ENCODE assay signal across 25 mouse cellular contexts in the genomic region with DNA sequence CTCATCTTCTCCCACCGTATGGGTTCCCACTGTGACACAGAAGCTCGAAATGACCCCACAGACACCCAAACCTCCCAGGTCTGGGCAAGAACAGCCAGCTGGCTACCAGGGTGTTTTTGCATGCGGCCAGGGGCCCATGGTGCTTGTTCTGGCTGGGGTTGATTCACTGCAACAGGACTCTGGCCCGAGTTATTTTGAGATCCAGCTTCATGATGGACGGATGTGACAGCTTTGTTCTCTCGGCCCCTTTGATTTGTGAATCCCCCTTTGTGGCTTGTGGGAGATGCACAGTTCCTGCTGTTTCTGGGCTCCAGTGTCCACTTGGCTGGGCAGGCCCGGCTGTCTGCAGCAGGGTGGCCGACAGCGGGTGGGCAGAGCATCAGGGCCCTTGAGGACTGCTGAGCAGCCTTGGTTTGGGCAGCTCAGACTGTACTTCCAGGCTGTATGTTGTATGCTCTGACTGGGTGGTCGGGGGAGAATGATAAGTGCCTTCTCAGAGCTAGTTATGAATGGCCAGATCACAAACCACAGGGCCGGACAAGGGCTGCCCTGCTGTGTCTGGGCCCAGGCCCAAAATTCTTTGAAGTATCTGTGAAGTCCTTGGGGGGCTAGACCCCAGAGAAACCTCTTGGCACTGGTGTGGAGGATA. TPM values are rescaled to one million over a fixed set of nuclear protein-coding genes. Genes with fewer than 3 reads are reported as not detected.
DNase-seq lines count a peak whose midpoint lies in the region; ATAC-seq and TF ChIP-seq lines count a peak whose summit lies in the region.
"Had no signal": no experiment of that assay in that cellular context is flagged by ENCODE, and none has a peak within 500 bp of the region (broad histone marks: within the 10 kb centered on the region; RNA-seq: fewer than 3 reads in every experiment).

No protein-coding gene starts in this region.

- TF ChIP-seq CTCF in hindbrain, postnatal 0 days (IDR thresholded peaks at IDR 0.05; ENCODE audit: low read depth), result no peak

- H3K27me3 ChIP-seq in hindbrain, postnatal 0 days (ENCODE audit: insufficient read depth, low read length), result no peaks in the 10 kb centered on the region
- H3K27me3 ChIP-seq in hindbrain, embryonic 11.5 days (ENCODE audit: control insufficient read depth, insufficient read depth, low read length), result no peaks in the 10 kb centered on the region
- H3K27me3 ChIP-seq in intestine, embryonic 16.5 days (replicated peaks; ENCODE audit: control insufficient read depth, insufficient read depth, low read length), result no peaks in the 10 kb centered on the region
- H3K27me3 ChIP-seq: forebrain, embryonic 15.5 days; intestine, embryonic 15.5 days; liver, embryonic 13.5 days had no signal

- H3K27ac ChIP-seq in hindbrain, postnatal 0 days, result peak overlapping the region; percentile 26; the same call in 1 of the 2 replicates
- H3K27ac ChIP-seq in hindbrain, embryonic 11.5 days (ENCODE audit: low read depth, low read length), result no peak overlapping the region
- H3K27ac ChIP-seq in intestine, embryonic 16.5 days (ENCODE audit: low read length), result no peak overlapping the region
- H3K27ac ChIP-seq: forebrain, embryonic 15.5 days; gastrocnemius, adult 2 months; intestine, embryonic 15.5 days; limb, embryonic 13.5 days; liver, embryonic 13.5 days had no signal

- H3K4me3 ChIP-seq in hindbrain, postnatal 0 days (ENCODE audit: low read length), result no peak overlapping the region
- no peak overlapping the region for H3K4me3 ChIP-seq in hindbrain, embryonic 11.5 days (ENCODE audit: low read depth, low read length)
- H3K4me3 ChIP-seq in intestine, embryonic 16.5 days (ENCODE audit: low read length), result no peak overlapping the region
- H3K4me3 ChIP-seq: forebrain, embryonic 15.5 days; gastrocnemius, adult 2 months; heart, embryonic 12.5 days; intestine, embryonic 15.5 days; limb, embryonic 13.5 days; liver, embryonic 13.5 days had no signal

- 38% methylated on average over 11 of the region's 11 CpGs for WGBS in hindbrain, postnatal 0 days
- WGBS in hindbrain, embryonic 11.5 days, result 59% methylated on average over 11 of the region's 11 CpGs
- WGBS in intestine, embryonic 16.5 days, result 72% methylated on average over 11 of the region's 11 CpGs

- H3K36me3 ChIP-seq in hindbrain, postnatal 0 days (ENCODE audit: insufficient read depth, low read length), result no peaks in the 10 kb centered on the region
- no peaks in the 10 kb centered on the region for H3K36me3 ChIP-seq in hindbrain, embryonic 11.5 days (ENCODE audit: control insufficient read depth, insufficient read depth, low read length)
- no peaks in the 10 kb centered on the region for H3K36me3 ChIP-seq in intestine, embryonic 16.5 days (ENCODE audit: control insufficient read depth, insufficient read depth, low read length)
- H3K36me3 ChIP-seq: forebrain, embryonic 15.5 days; heart, embryonic 12.5 days; intestine, embryonic 15.5 days; limb, embryonic 13.5 days; liver, embryonic 13.5 days had no signal

- H3K9me3 ChIP-seq in hindbrain, postnatal 0 days (ENCODE audit: low read length), result no peaks in the 10 kb centered on the region
- no peaks in the 10 kb centered on the region for H3K9me3 ChIP-seq in hindbrain, embryonic 11.5 days (ENCODE audit: control insufficient read depth, low read length)
- no peaks in the 10 kb centered on the region for H3K9me3 ChIP-seq in intestine, embryonic 16.5 days (ENCODE audit: control insufficient read depth, low read length)
- H3K9me3 ChIP-seq: forebrain, embryonic 15.5 days; heart, embryonic 12.5 days; intestine, embryonic 15.5 days; limb, embryonic 13.5 days; liver, embryonic 13.5 days had no signal

- peak; percentile 92 for ATAC-seq in hindbrain, postnatal 0 days
- ATAC-seq in hindbrain, embryonic 11.5 days (ENCODE audit: low FRiP score), result no peak
- ATAC-seq in intestine, embryonic 16.5 days, result no peak
- ATAC-seq: forebrain, embryonic 15.5 days; intestine, embryonic 15.5 days; midbrain, embryonic 16.5 days had no signal

- peaks cover 8% of the 10 kb centered on the region; the same call in 1 of the 2 replicates for H3K4me1 ChIP-seq in hindbrain, postnatal 0 days (ENCODE audit: insufficient read depth, low read length)
- no peaks in the 10 kb centered on the region for H3K4me1 ChIP-seq in hindbrain, embryonic 11.5 days (replicated peaks; ENCODE audit: control insufficient read depth, insufficient read depth, low read length)
- no peaks in the 10 kb centered on the region; the same call in 1 of the 2 replicates for H3K4me1 ChIP-seq in intestine, embryonic 16.5 days (ENCODE audit: control insufficient read depth, insufficient read depth, low read length)
- H3K4me1 ChIP-seq: forebrain, embryonic 15.5 days; limb, embryonic 13.5 days; liver, embryonic 13.5 days had no signal

- H3K9ac ChIP-seq in hindbrain, postnatal 0 days (replicated peaks; ENCODE audit: low read length), result no peak overlapping the region
- no peak overlapping the region for H3K9ac ChIP-seq in hindbrain, embryonic 11.5 days (ENCODE audit: low read depth, low read length)
- no peak overlapping the region for H3K9ac ChIP-seq in intestine, embryonic 16.5 days (ENCODE audit: low read depth, low read length)
- H3K9ac ChIP-seq: forebrain, embryonic 15.5 days; heart, embryonic 12.5 days; intestine, embryonic 15.5 days; limb, embryonic 13.5 days; liver, embryonic 13.5 days had no signal

- peak; percentile 63 for DNase-seq in hindbrain, postnatal 0 days (ENCODE audit: low spot score)
- DNase-seq in hindbrain, embryonic 11.5 days (ENCODE audit: low spot score), result no peak
- DNase-seq in retina, postnatal 1 day, result peak; percentile 19
- DNase-seq in retina, embryonic 14.5 days (ENCODE audit: low spot score), result no peak
- DNase-seq in cerebellum, adult 8-10 months, result peak; percentile 6
- DNase-seq in ovary, postnatal 36 days (ENCODE audit: low spot score), result no peak
- DNase-seq: gastrocnemius, adult 2 months; kidney, postnatal 4 days; liver, embryonic 13.5 days; right cerebral cortex, postnatal 14 days; spleen, adult 18-20 months; thymus, postnatal 36 days had no signal

- H3K4me2 ChIP-seq in hindbrain, postnatal 0 days (ENCODE audit: low read depth, low read length), result no peak overlapping the region
- H3K4me2 ChIP-seq in hindbrain, embryonic 11.5 days (replicated peaks; ENCODE audit: low read depth, low read length), result no peak overlapping the region
- no peak overlapping the region for H3K4me2 ChIP-seq in intestine, embryonic 16.5 days (ENCODE audit: low read depth, low read length)
- H3K4me2 ChIP-seq: forebrain, embryonic 15.5 days; heart, embryonic 12.5 days; intestine, embryonic 15.5 days; limb, embryonic 13.5 days; liver, embryonic 13.5 days had no signal

RNA-seq across cellular contexts. Expression of a gene that starts 34.9 kb away (rescaled TPM):
- 31.0 and 32.9 TPM in 2 replicates for total RNA-seq in hindbrain, postnatal 0 days (2014; rRNA removed)
- 27.3 and 30.3 TPM in 2 replicates for polyA plus RNA-seq in hindbrain, postnatal 0 days (2015; fragmentation: Nextera tagmentation; extraction: Ambion mirVana)
- 9.5 and 10.6 TPM in 2 replicates for polyA plus RNA-seq in hindbrain, embryonic 11.5 days (2014; fragmentation: Nextera tagmentation; extraction: Ambion mirVana)
- polyA plus RNA-seq in intestine, embryonic 16.5 days (2015; fragmentation: Nextera tagmentation; extraction: Ambion mirVana), result 6.6 and 6.9 TPM in 2 replicates
- total RNA-seq: granulocyte monocyte progenitor cell, adult 5-6 weeks; megakaryocyte, adult 5-6 weeks had no signal
- polyA plus RNA-seq: C2C12 had no signal

RNA-seq across cellular contexts. Expression of a gene that starts 52.3 kb away (rescaled TPM):
- 0.37 and 0.40 TPM in 2 replicates for total RNA-seq in hindbrain, postnatal 0 days (2014; rRNA removed)
- 0.06 TPM in 1 of 2 replicates, not detected in the other for polyA plus RNA-seq in hindbrain, postnatal 0 days (2015; fragmentation: Nextera tagmentation; extraction: Ambion mirVana)
- 0.08 TPM in 1 of 2 replicates, not detected in the other for polyA plus RNA-seq in hindbrain, embryonic 11.5 days (2014; fragmentation: Nextera tagmentation; extraction: Ambion mirVana)
- polyA plus RNA-seq in intestine, embryonic 16.5 days (2015; fragmentation: Nextera tagmentation; extraction: Ambion mirVana), result 0.11 and 0.34 TPM in 2 replicates
- total RNA-seq: gastrocnemius, adult 2 months; granulocyte monocyte progenitor cell, adult 5-6 weeks; layer of hippocampus, postnatal 14 days; left cerebral cortex, postnatal 10 days; megakaryocyte, adult 5-6 weeks had no signal
- polyA plus RNA-seq: C2C12; embryonic facial prominence, embryonic 14.5 days; forebrain, embryonic 15.5 days; kidney, embryonic 14.5 days; limb, embryonic 13.5 days; midbrain, embryonic 16.5 days had no signal

Comparison
In these comparisons a context has a peak if more than half of its experiments do, and no peak if none do; other contexts are left out.
1. DNase-seq: peak in hindbrain, postnatal 0 days (single experiment), retina, postnatal 1 day (single experiment) and cerebellum, adult 8-10 months (single experiment); none in hindbrain, embryonic 11.5 days (single experiment), retina, embryonic 14.5 days (single experiment) and ovary, postnatal 36 days (single experiment).